Comparison of ENCODE assay signal across 21 mouse cellular contexts in the genomic region with DNA sequence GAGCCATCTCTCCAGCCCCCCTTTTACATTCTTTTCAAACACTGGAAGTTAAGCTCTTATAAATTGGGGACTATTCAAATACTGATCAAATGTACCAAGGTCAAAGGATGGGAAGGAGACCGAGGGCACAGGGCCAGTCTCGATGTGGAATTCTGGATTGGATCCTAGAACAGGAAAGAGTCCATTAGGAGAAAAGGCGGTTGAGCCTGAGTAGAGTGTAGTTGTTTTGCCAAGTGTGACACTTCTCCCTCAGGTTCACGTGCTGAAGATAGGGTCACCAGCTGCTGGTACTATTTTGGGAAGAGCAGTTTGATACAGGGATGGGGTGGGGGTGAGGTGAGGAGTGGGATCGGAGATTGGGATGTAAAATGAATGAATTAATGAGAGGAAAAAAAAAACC. TPM values are rescaled to one million over a fixed set of nuclear protein-coding genes. Genes with fewer than 3 reads are reported as not detected.
DNase-seq lines count a peak whose midpoint lies in the region; ATAC-seq and TF ChIP-seq lines count a peak whose summit lies in the region.
"Had no signal": no experiment of that assay in that cellular context is flagged by ENCODE, and none has a peak within 500 bp of the region (broad histone marks: within the 10 kb centered on the region; RNA-seq: fewer than 3 reads in every experiment).

No protein-coding gene starts in this region.

- H3K4me3 ChIP-seq in liver, adult 2 months (ENCODE audit: insufficient read depth, low read depth, low read length), result no peak overlapping the region
- no peak overlapping the region for H3K4me3 ChIP-seq in liver, embryonic 11.5 days (ENCODE audit: low read depth, low read length)
- H3K4me3 ChIP-seq in heart, embryonic 16.5 days (ENCODE audit: low read length), result no peak overlapping the region
- H3K4me3 ChIP-seq: embryonic facial prominence, embryonic 13.5 days; erythroblast, embryonic 14.5 days; forebrain, embryonic 13.5 days; hindbrain, embryonic 12.5 days; limb, embryonic 15.5 days; midbrain, embryonic 10.5 days had no signal

- H3K9ac ChIP-seq in liver, adult 2 months (ENCODE audit: low read depth, low read length), result no peak overlapping the region
- H3K9ac ChIP-seq in liver, embryonic 11.5 days (ENCODE audit: low read depth, low read length), result no peak overlapping the region
- no peak overlapping the region for H3K9ac ChIP-seq in heart, embryonic 16.5 days (ENCODE audit: low read length)
- H3K9ac ChIP-seq: embryonic facial prominence, embryonic 13.5 days; forebrain, embryonic 13.5 days; hindbrain, embryonic 12.5 days; limb, embryonic 15.5 days had no signal

- H3K4me2 ChIP-seq in liver, embryonic 11.5 days, result no peak overlapping the region
- H3K4me2 ChIP-seq in heart, embryonic 16.5 days (ENCODE audit: low read depth, low read length), result no peak overlapping the region
- H3K4me2 ChIP-seq: embryonic facial prominence, embryonic 13.5 days; forebrain, embryonic 13.5 days; hindbrain, embryonic 12.5 days; limb, embryonic 15.5 days had no signal

- DNase-seq in heart, adult 11 months, result peak; percentile 92
- no peak for DNase-seq in heart, postnatal 25 days (ENCODE audit: low spot score)
- peak; percentile 76 for DNase-seq in liver, adult 2 months (ENCODE audit: extremely low read depth, low read depth, low spot score)
- no peak for DNase-seq in liver, embryonic 11.5 days (ENCODE audit: low spot score)
- DNase-seq in heart, postnatal 36 days, result peak; percentile 18 to 25
- no peak for DNase-seq in B cell, adult 2 months
- DNase-seq: cerebellum, adult 11 months; cerebellum, postnatal 36 days; embryo, embryonic 11 days; left cerebral cortex, postnatal 4 days had no signal

- no peaks in the 10 kb centered on the region for H3K27me3 ChIP-seq in liver, adult 2 months (ENCODE audit: control insufficient read depth, insufficient read depth, low read length)
- H3K27me3 ChIP-seq in liver, embryonic 11.5 days (replicated peaks; ENCODE audit: control insufficient read depth, insufficient read depth, low read length), result no peaks in the 10 kb centered on the region
- no peaks in the 10 kb centered on the region for H3K27me3 ChIP-seq in heart, embryonic 16.5 days (ENCODE audit: control insufficient read depth, insufficient read depth, low read length)
- H3K27me3 ChIP-seq: embryonic facial prominence, embryonic 13.5 days; forebrain, embryonic 13.5 days; hindbrain, embryonic 12.5 days; limb, embryonic 15.5 days had no signal

- no peak for ATAC-seq in liver, embryonic 11.5 days (replicated peaks; ENCODE audit: low FRiP score)
- 0 out of 2 replicates have a peak, but pooled peaks have one; percentile 68 for ATAC-seq in heart, embryonic 16.5 days (replicated peaks; ENCODE audit: extremely low read depth, insufficient read depth, low FRiP score)
- ATAC-seq: activated CD4-positive, CD25-positive, alpha-beta regulatory T cell, adult 4 months; forebrain, embryonic 13.5 days; intestine, postnatal 0 days had no signal

- peaks cover 12% of the 10 kb centered on the region for H3K4me1 ChIP-seq in liver, adult 2 months (ENCODE audit: control insufficient read depth, insufficient read depth, low read length)
- H3K4me1 ChIP-seq in liver, embryonic 11.5 days (replicated peaks; ENCODE audit: control insufficient read depth, insufficient read depth, low read length), result peaks cover 6% of the 10 kb centered on the region; the same call in 1 of the 2 replicates
- H3K4me1 ChIP-seq in heart, embryonic 16.5 days (ENCODE audit: control insufficient read depth, insufficient read depth, low read length), result peaks cover 6% of the 10 kb centered on the region
- H3K4me1 ChIP-seq: embryonic facial prominence, embryonic 13.5 days; forebrain, embryonic 13.5 days; hindbrain, embryonic 12.5 days; limb, embryonic 15.5 days; midbrain, embryonic 10.5 days had no signal

- intact Hi-C loops in heart, postnatal 25 days (cut with DNase I), result no loop called here
- intact Hi-C loops in heart, postnatal 36 days (cut with DNase I), result no loop called here

- no peak for TF ChIP-seq POLR2A in liver, adult 2 months (IDR thresholded peaks at IDR 0.05; ENCODE audit: extremely low read depth, insufficient read depth, low read length)

- WGBS in liver, adult 2 months, result 24% methylated on average over 5 of the region's 5 CpGs
- 85% methylated on average over 5 of the region's 5 CpGs for WGBS in liver, embryonic 11.5 days
- 35% methylated on average over 5 of the region's 5 CpGs for WGBS in heart, embryonic 16.5 days

- H3K36me3 ChIP-seq in liver, adult 2 months (ENCODE audit: control insufficient read depth, insufficient read depth, low read length), result no peaks in the 10 kb centered on the region
- no peaks in the 10 kb centered on the region for H3K36me3 ChIP-seq in liver, embryonic 11.5 days (ENCODE audit: control insufficient read depth, insufficient read depth, low read length)
- no peaks in the 10 kb centered on the region for H3K36me3 ChIP-seq in heart, embryonic 16.5 days (ENCODE audit: control insufficient read depth, insufficient read depth)
- H3K36me3 ChIP-seq: hindbrain, embryonic 12.5 days; limb, embryonic 15.5 days had no signal

- TF ChIP-seq CTCF in liver, adult 2 months (IDR thresholded peaks at IDR 0.05; ENCODE audit: low read depth, low read length), result no peak

- H3K27ac ChIP-seq in liver, adult 2 months (replicated peaks; ENCODE audit: insufficient read depth, low read depth, low read length), result no peak overlapping the region
- H3K27ac ChIP-seq in liver, embryonic 11.5 days (ENCODE audit: low read depth, low read length), result no peak overlapping the region
- H3K27ac ChIP-seq in heart, embryonic 16.5 days (ENCODE audit: low read length), result 0 out of 2 replicates have a peak overlapping the region, but pooled peaks have one; percentile 23
- H3K27ac ChIP-seq: embryonic facial prominence, embryonic 13.5 days; forebrain, embryonic 13.5 days; hindbrain, embryonic 12.5 days; kidney, postnatal 0 days; limb, embryonic 15.5 days; macrophage; midbrain, embryonic 10.5 days had no signal

- H3K79me2 ChIP-seq in liver, adult 2 months (ENCODE audit: control insufficient read depth, insufficient read depth, low read length), result no peaks in the 10 kb centered on the region

- no peaks in the 10 kb centered on the region for H3K9me3 ChIP-seq in liver, embryonic 11.5 days (ENCODE audit: control insufficient read depth, low read length)
- no peaks in the 10 kb centered on the region for H3K9me3 ChIP-seq in heart, embryonic 16.5 days (replicated peaks; ENCODE audit: control insufficient read depth, low read length)
- H3K9me3 ChIP-seq: embryonic facial prominence, embryonic 13.5 days; forebrain, embryonic 13.5 days; hindbrain, embryonic 12.5 days; limb, embryonic 15.5 days; midbrain, embryonic 10.5 days had no signal

RNA-seq across cellular contexts. Expression of a gene that starts 7.5 kb away (rescaled TPM):
- 10 to 100 TPM; 15.7 to 15.9 TPM for total RNA-seq in heart, postnatal 25 days (2021)
- 21.7 and 23.8 TPM in 2 replicates for total RNA-seq in liver, adult 2 months (2014; rRNA removed)
- polyA plus RNA-seq in liver, adult 2 months (2012; rRNA removed), result 4.1 and 4.6 TPM in 2 replicates
- polyA plus RNA-seq in liver, embryonic 11.5 days (2014; fragmentation: Nextera tagmentation; extraction: Ambion mirVana), result 28.2 and 31.6 TPM in 2 replicates
- polyA plus RNA-seq in heart, embryonic 16.5 days (2015; fragmentation: Nextera tagmentation; extraction: Ambion mirVana), result 10.5 and 10.8 TPM in 2 replicates
- total RNA-seq in heart, postnatal 36 days (2021), result 10 to 100 TPM; 13.5 to 14.6 TPM

RNA-seq across cellular contexts. Expression of a gene that starts 57.8 kb away (rescaled TPM):
- 10 to 100 TPM; 59.5 to 60.2 TPM for total RNA-seq in heart, postnatal 25 days (2021)
- 64.4 and 69.5 TPM in 2 replicates for total RNA-seq in liver, adult 2 months (2014; rRNA removed)
- 6.7 and 8.2 TPM in 2 replicates for polyA plus RNA-seq in liver, adult 2 months (2012; rRNA removed)
- polyA plus RNA-seq in liver, embryonic 11.5 days (2014; fragmentation: Nextera tagmentation; extraction: Ambion mirVana), result 73.2 and 75.3 TPM in 2 replicates
- polyA plus RNA-seq in heart, embryonic 16.5 days (2015; fragmentation: Nextera tagmentation; extraction: Ambion mirVana), result 32.3 and 32.6 TPM in 2 replicates
- total RNA-seq in heart, postnatal 36 days (2021), result 10 to 100 TPM; 59.5 to 60.5 TPM

Comparison
In these comparisons a context has a peak if more than half of its experiments do, and no peak if none do; other contexts are left out.
1. DNase-seq: peak in heart, adult 11 months (single experiment), liver, adult 2 months (single experiment) and heart, postnatal 36 days (2 of 2); none in heart, postnatal 25 days (single experiment), liver, embryonic 11.5 days (single experiment) and B cell, adult 2 months (0 of 2).